Mouse (Mus musculus) stomach, postnatal 0 days (tissue): ENCODE data around the gene Reg3g.

Experiments used
- CTCF ChIP-seq: IDR thresholded peaks from 2 replicates; pipeline ENCODE4 v1.5.1; 2016; ENCODE audit warnings: antibody characterized with exemption, low read depth, mild to moderate bottlenecking, moderate library complexity
- EP300 ChIP-seq: optimal IDR thresholded peaks from 2 replicates; pipeline ENCODE3; 2016; ENCODE audit warnings: antibody characterized with exemption

- TF ChIP-seq CTCF (no peak), EP300 (no peak)
These were observed 6.3 kb downstream of the Reg3g start for GRCm38 (mm10) chr6:78462360-78462759.
